Mouse (Mus musculus) kidney, adult 9 months (tissue): ENCODE measurements at regions not wholly inside any gene's neighbourhood (a gene's known extent, or its start where the extent isn't known, plus 50 kb on each side); places are given as distances from the start of the nearest gene placed in this dataset.

ENCODE experiments used
- DNase-seq: peaks from one replicate; pipeline ENCODE4 v3.0.0; 2022

DNA sequence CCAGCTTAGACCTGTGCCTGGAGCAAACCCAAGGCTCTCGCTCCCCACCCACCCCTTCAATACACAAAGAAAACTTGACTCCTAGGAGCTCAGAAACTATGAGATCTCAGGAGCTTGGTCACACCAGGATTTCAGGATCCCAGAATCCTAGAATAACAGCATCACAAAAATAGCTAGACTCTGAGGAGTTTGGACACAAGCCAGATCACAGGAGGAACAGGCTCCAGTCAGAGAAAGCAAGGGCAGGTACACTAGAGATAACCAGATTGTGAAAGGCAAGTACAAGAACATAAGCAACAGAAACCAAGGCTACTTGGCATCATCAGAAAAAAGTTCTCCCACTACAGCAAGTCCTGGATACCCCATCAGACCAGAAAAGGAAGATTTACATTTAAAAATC, 221.5 kb downstream of the Epha7 start:
- no peak for DNase-seq

DNA sequence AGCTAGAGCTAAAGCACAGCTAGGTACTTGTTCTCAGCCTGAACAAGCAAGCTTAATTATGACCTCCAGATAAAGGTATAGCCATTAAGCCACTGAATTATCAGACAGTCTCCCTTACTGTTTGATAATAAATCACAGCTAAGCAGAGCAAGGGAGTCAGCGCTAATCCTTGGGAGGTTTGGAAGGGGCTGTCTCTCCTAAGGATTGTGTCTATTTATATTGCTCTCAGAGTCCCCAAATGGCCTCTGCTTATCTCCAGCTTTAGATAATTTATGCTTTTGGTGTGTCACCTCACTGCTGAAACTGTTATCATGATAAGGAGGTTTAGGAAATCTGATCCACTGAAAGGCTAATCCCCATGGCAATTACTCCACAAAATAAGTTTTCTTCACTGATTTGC, 227.1 kb downstream of the Epha7 start:
- DNase-seq: no peak

DNA sequence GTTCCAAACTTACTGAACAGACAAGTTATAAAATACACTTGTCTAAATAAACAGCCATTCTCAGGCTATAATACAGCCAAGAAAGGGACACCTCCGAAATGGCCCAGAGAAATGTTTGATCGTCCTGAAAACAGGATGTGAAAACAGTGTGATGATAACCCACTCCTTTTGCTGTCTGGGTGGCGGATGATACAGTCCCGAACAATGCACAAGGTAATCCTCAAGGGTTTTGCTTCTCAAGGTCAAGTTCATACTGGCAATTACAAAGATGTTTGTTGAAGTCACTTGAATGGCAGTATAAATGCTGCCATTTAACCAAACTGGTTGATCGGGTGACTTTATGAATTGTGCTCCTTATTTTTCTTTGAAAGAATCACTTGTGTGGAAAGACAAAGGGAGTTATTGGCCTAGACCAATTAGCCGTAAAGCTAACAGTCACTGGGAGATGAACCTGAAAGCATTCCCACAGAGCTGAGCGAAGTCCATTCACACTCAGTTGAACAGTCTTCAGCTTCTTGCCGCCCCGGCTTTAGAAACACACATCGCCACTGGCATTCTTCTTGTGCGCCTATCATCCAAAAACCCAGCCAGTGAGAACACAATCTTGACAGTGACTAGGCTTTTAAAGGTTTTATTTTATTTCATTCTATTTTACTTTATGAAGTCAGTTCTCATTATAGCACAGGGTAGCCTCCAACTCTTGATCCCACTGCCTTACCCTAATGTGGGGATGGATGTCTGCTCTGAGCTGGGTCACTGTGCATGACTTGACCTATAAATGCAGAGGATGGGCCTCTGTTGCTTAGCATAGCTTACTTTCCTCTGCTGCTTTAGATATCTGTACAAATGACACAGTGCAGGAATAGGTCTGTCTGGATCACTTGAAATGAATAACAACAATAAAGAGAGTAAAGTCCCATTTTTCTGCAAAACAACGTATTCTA, 256.0 kb downstream of the Epha7 start:
- peak; percentile 7 for DNase-seq

DNA sequence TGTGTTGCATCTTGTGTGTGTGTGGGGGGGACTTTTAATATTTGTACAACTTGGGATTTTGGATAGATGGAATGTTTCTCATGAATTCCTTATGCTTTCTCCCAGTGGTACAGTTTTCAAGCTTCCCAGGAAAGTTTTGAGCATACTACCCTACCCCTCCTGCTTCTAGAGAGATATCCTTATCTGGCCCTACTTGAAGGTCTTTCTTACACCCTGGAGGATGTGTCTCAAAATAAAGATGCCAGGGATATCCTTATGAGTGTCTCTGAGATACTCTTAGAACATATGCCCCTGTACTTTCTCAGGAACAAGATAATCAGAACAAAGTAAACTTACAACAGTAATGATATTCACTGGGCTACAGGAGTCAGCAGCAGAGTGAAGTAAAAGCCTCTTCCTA, 261.3 kb downstream of the Epha7 start:
- DNase-seq: no peak

DNA sequence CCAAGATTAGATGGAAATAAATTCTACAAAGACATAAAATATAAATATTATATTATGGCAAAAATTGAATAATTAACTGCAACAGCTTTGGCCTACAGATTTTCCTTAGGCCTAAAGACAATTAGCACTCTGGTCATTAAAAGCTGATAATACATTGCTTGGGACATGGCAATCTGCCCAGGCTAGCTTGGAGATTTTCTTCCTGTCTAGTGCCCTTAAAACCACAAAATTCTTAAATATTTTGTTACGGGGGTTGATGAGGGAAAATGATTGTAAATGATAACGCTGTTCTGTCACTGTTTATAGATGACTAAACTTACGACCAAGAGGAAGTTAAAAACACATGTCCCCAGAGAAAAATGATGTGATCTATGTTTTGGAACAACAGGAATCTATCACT, 261.9 kb downstream of the Epha7 start:
- DNase-seq: no peak

DNA sequence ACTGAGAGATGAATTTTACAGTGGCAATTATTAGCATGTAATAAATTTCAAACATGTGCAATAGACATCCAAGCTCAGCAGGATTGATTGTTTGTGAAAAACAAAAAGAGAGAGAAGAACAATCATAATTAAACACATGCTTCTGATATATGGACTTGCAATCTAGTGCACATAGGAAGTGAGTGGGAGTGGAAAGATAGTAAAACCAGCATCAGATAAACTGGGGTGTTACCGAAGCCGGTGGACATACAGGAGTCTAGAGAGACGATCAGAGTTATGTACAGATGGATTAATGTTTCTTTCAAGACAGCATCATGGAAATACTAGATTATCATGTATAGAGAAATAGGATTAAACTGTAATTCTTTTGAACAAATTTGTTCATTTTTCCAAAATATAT, 263.8 kb downstream of the Epha7 start:
- DNase-seq: no peak

DNA sequence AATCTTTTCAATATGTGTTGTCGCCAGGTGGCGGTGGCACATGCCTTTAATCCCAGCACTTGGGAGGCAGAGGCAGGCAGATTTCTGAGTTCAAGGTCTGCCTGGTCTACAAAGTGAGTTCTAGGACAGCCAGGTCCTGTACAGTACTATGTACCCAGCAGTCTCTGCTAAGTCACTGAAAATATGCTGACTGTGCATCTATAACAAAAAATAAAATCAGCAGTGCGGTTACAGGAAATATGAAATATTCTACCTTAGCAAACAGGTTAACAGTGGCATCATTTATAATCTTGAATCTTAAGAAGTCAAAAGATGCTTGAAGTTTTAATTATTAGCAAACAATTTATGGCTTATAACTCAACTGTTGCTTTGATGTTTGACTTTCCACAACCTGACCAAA, 265.5 kb downstream of the Epha7 start:
- no peak for DNase-seq

DNA sequence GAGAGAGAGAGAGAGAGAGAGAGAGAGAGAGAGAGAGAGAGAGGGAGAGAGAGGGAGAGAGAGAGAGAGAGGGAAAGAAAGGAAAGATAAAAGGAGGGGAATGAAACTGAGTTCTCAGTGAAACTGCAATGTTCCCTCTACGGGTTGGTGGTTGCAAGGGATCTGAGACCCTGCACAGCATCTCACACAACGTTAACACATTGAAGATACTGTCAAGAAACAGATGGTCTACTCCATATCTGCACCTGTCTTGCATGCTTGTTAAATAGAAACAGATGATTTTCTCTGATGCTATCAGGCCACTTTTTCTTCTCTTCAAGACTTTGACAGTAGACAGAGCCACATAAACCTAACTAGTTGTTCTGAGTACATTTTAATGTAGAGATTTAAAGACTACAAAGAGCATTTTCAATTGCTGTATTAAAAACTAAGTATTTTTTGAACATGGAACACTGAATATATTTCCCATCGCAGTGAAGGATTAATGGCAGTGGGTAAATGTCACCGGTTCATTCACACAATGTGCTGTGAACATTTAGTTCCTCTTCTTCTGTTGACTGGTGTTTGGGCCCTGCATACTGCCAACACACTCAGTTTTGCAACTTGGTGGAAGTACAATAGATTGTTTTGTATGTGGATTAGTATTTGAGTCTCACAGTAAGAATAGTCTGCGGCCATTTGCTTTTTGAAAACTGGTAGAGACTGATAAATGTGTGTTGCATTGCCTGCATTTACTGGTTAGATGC, 270.8 kb downstream of the Epha7 start:
- no peak for DNase-seq

DNA sequence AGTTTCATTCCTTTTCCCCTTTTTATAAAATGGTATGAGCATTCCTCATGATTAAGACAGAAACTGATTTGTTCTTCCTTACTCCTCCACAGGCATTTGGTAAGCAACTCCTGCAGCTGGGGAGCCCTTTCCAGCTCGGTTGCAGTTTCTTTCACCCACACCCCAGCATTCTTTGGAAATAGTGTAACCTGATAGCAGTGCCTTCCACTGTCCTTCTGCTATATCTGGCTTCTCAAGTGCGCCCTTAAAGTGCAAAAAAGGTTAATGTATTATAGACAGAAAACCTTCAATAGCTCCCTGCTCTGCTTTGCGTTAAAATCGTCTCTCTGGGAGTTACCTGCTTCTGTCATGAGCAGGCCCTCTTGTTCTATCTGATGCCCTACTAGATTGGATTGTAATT, 278.0 kb downstream of the Epha7 start:
- DNase-seq: no peak

DNA sequence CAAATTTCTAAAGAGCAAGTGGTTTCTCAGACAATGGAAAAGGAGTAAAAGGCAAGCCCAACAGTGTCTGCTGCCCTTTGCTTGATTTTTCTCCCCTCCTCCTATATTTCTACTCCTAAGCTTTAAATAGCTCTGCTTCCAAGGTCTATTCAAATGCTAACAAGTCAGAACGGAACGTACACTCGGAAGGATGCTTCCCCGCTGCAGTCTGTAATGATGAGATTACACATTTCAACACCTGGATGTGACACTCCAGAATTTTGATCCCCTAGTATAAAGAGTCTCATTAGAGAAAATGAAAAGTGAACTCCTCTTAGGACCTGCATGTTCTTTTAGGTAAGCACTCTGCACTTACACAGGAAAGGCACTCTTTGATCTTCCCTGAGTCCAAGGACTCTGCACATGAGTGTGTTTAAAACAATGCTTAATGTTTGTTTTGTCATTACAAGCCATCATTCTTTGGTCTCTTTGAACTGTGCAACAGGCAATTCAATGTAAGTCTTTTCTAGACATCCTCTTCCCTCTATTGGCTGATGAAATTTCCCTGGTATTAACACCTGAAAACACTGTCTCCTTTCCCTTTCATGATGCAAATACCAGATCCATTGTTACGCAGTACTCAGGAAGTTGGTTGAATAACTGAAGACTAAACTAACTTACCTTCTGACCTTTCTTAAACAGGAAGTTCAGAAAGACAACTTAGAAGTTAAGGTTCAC, 278.7 kb downstream of the Epha7 start:
- no peak for DNase-seq

DNA sequence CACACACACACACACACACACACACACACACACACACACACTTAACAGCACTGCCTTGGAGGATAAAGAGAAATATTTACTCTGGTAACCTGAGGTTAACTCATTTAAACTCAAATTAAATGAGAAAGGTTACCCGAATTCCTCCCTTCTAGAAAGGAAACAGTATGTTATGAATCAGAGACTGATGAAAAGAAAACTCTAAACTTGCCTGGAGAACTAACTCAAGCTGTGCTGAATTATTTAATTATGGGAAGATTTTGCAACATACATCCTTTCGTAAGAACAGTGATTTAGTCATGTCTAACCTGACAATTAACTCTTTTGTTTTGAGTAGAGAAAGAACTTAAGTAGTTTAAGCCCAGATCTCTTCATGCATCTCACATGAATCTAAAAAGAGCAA, 289.4 kb downstream of the Epha7 start:
- no peak for DNase-seq

DNA sequence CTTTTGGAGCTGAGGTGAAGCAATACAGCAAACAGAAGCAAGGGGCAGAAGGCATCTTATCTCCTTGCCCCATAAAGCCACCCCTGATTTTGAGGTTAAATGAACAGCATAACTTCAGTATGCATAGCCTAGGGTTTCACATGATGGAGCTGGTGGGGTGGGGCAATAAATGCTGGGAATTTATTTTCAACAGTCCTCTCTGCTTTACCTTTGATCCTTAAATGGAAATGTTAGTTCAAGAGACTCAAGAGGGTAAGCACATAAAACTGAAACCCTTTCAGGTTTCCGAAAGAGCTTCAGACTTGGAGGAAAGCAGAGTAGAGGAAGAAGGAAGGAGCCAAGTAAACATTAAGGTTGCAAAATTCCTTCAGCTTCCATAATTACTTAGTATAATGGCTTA, 290.5 kb downstream of the Epha7 start:
- DNase-seq: no peak

DNA sequence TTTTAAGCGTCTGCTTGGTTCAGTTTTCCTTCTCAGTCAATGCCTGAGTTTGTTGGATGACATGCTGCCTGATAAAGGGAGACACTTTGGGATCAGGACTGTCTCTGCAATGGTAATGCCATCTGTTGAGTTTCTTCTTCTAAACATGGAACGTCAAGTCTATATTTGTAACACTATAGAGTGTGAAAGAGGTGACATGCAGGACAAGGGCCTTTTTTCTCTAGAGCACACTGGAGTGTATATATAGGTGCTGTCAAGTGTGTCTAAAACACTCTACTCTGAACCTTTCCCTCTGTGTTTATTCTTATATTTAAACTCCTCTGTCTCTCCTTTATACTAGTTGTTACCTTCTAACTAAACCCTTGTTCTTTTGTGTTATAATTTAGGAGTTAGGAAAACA, 299.6 kb downstream of the Epha7 start:
- DNase-seq: no peak

DNA sequence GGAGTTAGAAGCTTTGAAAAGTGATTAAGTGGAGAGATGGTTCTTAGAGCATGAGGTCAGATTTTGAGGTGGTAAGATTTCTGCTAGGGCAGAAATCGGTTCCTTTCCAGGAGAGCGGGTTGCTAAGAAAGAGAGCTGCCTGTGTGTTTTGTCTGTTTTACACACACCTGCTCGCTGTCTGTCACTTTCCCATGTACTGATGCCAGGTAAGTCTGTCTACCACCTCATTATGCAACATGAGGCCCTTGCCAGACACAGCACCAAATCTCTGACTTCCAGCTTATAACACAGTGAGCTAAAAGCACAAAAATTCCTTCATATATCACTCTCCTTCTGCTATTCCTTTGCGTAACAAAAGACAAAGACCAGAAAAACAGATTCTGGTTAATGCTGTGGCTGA, 304.1 kb downstream of the Epha7 start:
- DNase-seq: no peak

DNA sequence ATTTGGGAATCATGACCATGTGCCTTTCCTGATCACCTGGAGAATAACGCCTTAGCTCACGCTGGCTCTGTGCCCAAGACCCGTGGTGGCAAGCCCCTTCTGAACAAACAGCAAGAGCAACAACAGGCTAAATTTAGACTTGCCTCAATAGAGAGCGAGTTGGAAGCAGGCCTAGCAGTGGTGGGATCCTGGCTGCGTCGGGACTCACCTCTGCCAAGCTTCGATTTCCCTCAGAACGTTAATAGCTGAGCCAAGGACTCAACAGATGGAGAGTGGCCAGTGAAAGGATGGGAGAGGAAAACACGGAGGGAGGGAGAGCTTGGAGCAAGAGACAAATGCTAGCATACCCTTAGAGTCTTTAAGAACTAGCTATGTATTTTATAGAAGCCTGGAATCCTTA, 305.0 kb downstream of the Epha7 start:
- DNase-seq: no peak

DNA sequence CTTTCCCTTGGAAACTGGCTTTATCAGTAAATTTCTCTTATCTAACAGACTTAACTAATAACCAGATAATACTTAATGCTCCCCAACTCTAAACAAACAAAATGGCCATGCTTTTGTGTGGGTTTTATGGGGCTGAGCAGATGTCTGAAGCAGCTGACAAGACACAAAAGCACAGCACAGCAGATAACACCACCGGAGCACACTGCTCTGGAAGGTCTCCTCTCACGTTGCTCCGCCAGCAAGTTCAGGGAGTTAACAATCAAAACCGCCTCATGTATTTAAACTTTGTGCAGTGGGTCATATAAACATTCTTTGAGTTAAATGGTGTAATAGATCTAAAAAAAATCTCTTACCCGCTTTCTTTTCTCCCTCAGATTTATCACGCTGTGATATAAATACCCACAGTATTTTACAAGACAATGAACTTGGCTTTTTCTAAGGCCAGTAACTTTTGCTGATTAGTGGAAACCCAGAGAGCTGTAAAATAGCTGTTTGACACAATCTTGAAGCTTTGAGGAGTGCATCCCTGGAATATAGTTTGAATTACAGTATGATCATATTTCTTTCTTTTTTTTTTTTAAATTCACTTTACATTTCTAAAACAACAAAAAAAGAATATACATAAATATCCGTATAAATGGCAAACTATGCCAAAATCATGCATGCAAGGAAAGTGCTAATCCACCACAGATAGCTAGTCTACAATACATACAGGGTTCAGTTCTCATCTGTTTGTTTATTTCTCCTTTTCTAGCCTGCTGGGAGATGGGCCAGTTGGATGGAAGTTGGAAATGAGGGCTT, 305.9 kb downstream of the Epha7 start:
- DNase-seq: no peak

DNA sequence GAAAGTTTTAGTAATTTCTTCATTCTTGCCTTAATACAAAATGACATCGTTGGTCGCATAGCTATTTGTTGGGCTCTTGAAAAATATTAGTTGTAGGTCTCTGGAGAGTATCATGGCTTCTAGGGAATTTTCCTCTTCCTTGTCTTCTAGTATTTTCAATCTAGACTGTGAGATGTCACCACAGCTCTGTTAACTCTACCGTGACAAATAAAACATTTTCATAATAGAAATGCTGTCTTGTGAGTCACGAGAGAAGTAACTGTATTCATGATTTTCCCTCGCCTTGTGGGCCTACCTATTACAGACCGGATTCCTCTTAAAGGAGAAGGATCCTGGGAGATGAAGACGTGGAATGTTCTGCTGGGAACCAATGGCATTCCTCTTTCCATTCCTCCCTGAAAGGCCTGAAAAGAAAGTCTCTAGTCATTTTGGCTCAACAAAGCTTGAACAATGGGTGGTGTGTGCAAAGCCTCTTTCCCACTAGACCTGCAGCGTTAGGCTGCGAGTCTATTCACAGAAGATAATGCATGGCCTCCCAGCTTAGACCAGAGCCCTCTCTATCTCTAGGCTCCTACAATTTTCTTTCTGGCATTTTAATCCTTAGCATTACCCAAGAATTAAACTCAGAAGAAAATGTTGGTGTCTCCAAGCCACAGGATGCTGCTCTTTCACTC, 306.7 kb downstream of the Epha7 start:
- DNase-seq: no peak

DNA sequence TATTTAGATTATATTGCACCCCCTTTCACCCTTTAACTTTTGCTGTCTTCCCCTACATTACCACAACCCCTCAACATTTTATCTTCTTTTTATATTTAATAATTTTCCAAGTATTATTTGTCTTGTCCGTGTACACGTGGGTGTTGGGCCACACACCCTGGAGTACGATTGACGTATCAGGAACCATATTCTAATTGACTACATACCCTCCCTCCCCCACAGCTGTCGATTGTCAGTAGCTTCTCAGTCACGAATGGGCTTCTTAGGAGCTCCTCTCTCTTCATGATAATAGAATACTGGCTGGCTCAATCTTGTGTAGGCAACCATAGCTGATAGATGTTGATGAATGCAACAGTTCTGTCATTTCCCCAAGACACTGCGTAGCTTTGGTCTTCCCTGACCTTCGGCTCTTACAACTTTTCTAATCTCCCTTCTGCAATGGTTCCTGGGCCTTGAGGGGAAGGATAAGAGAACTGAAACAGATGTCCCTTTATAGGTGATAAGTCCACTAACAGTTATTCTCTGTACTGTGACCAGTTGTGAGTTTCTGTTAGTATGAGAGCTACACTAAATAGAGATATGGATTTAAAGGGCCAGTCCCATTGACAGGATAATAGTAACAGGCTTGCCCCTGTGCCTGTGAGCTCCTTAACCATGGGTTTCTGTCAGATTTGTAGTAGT, 310.9 kb downstream of the Epha7 start:
- DNase-seq: no peak

DNA sequence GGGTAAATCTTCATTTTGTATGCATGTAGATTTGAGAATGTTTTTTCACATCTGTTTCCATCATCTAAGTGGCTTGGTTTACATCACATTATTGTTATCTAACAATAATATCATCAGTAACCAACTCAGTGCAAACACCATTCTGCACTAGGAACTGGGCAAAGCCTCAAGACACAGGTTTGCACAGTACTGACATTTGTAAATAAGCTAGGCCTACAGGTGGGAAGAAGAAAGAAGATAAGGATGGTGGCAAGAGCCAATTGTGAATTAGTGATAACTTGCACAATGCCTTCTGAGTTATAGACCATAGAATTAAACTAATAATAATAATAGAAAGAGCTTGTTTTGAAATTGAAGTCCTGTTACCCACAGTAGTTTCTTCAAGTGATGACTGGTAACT, 317.6 kb downstream of the Epha7 start:
- DNase-seq: no peak

DNA sequence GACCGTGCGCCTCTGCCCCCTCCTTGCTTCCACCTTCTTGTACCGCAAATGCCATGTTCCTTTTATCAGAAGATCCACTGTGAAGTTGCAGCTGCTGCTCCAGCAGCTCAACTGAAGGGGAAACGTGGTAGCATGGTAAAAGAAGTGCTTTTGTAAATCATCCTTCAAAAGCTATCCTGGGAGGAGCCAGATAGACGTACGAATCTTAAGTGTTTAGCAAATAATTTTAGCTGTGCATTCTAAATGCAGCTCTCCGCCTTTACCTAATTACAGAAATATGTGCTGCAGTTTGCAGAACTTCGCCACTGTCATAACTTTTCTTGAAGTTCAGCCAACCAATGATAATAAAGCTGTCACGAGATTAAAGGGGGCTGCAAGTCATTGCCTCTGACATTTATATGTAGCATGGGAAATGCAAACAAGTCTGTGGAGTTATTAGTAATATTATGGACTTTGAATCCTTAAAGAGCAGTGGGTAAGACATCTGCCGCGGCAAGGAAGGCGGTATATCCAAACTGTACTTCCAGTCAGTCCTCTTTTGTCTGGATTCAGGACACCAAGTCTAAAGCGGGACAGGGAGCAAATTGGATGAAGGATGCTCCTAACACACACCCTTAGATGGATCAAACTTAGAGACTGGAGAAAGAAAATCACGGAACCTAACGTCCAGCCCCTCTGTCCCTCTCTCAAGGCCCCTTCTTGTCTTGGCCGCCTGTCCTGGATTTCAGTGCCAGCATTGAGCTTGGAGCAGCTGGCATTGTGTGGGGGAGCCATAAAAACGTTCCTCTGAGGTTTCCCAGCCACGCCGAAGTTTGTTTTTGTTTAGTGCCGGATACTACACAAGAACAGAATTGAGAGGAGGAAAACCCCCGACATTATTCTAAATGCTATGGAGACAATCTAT, 320.7 kb downstream of the Epha7 start:
- DNase-seq: no peak
